Mouse (Mus musculus) spleen, adult 2 months (tissue): ENCODE results near the gene Rpl10-ps3. TPM values are rescaled to one million over a fixed set of nuclear protein-coding genes. Genes with fewer than 3 reads are reported as not detected.

Experiments used
- DNase-seq, 2 experiments: peaks; one replicate each; pipeline versions ENCODE4 v3.0.0 to v3.0.0-alpha.2; 2012 to 2021; ENCODE audit warnings: low spot score in 2 of 2, low read depth in 1 of 2
- H3K27ac ChIP-seq: fragments of 200-500 bp; 2 replicates; pipeline ENCODE4 v1.5.1; 2012; ENCODE audit warnings: low read length, inconsistent platforms; ENCODE audit not compliant: insufficient read depth
- H3K27me3 ChIP-seq: fragments of 200-500 bp; 2 replicates; pipeline ENCODE4 v1.6.1; 2012; ENCODE audit warnings: mild to moderate bottlenecking, moderate library complexity, low read length, inconsistent platforms; ENCODE audit not compliant: control insufficient read depth, insufficient read depth
- H3K36me3 ChIP-seq: fragments of 200-500 bp; 2 replicates; pipeline ENCODE4 v1.6.1; 2012; ENCODE audit warnings: mild to moderate bottlenecking, low read length, inconsistent platforms; ENCODE audit not compliant: control insufficient read depth, insufficient read depth
- H3K4me1 ChIP-seq: fragments of 200-500 bp; 2 replicates; pipeline ENCODE4 v1.6.1; 2011; ENCODE audit warnings: inconsistent platforms; ENCODE audit not compliant: control insufficient read depth, insufficient read depth, insufficient read length
- H3K4me3 ChIP-seq: fragments of 200-500 bp; 2 replicates; pipeline ENCODE4 v1.5.1; 2011; ENCODE audit warnings: mild to moderate bottlenecking, inconsistent platforms; ENCODE audit not compliant: insufficient read depth, insufficient read length; ENCODE audit errors: extremely low read depth
- CTCF ChIP-seq: fragments of 200-500 bp; IDR thresholded peaks from 2 replicates; pipeline ENCODE4 v1.5.1; 2011; ENCODE audit warnings: mild to moderate bottlenecking, inconsistent platforms; ENCODE audit not compliant: insufficient read depth, insufficient read length, insufficient replicate concordance; ENCODE audit errors: extremely low read depth
- POLR2A ChIP-seq: fragments of 200-500 bp; IDR thresholded peaks from 2 replicates; pipeline ENCODE4 v1.6.1; 2011; ENCODE audit warnings: low read depth, low read length, inconsistent platforms
- WGBS: fragments of 180-500 bp; shearing (Covaris S2); methylation state at CpG from one replicate; pipeline ENCODE4 v1.1.7; 2018; 5-methylcytosine and 5-hydroxymethylcytosine counted together
- polyA plus RNA-seq: library from polyadenylated mRNA; depleted of rRNA; stranded (reverse); fragments of >200 nt; gene quantifications from 2 replicates; pipeline ENCODE4 v1.2.3, GENCODE M21; 2012

Gene Rpl10-ps3
- polyA plus RNA-seq, 1 experiment = 37.2 TPM

- Histone ChIP-seq H3K4me3 (no peak overlapping the region), H3K27me3 (no peaks in the 10 kb centered on the region), H3K27ac (no peak overlapping the region), H3K36me3 (no peaks in the 10 kb centered on the region), H3K4me1 (no peaks in the 10 kb centered on the region)
- DNase-seq = no peak
- TF ChIP-seq CTCF (no peak), POLR2A (no peak)
- WGBS = 92% methylated on average over 10 of the region's 10 CpGs
Measured at GRCm38 (mm10) chr9:50348256-50348655, 3.5 kb upstream of the Rpl10-ps3 start.

- H3K36me3 ChIP-seq = no peaks in the 10 kb centered on the region
- no peak for DNase-seq
- no peak overlapping the region for H3K27ac ChIP-seq
- 41% methylated on average over 7 of the region's 7 CpGs for WGBS
- TF ChIP-seq CTCF = no peak
- TF ChIP-seq POLR2A = no peak
- H3K4me3 ChIP-seq = no peak overlapping the region
- H3K4me1 ChIP-seq = no peaks in the 10 kb centered on the region
- no peaks in the 10 kb centered on the region for H3K27me3 ChIP-seq
Measured at GRCm38 (mm10) chr9:50335539-50336325, 9.0 kb downstream of the Rpl10-ps3 start.

- 24% methylated on average over 6 of the region's 6 CpGs for WGBS
- DNase-seq = no peak
- TF ChIP-seq CTCF (peak; percentile 18; the same call in 1 of the 2 replicates), POLR2A (no peak)
Measured at GRCm38 (mm10) chr9:50333413-50333812, 11.4 kb downstream of the Rpl10-ps3 start.

GRCm38 (mm10) chr9:50324355-50325225 lies 20.2 kb downstream of the Rpl10-ps3 start:
- Histone ChIP-seq H3K4me1 (no peaks in the 10 kb centered on the region), H3K36me3 (no peaks in the 10 kb centered on the region), H3K27ac (no peak overlapping the region), H3K27me3 (no peaks in the 10 kb centered on the region), H3K4me3 (no peak overlapping the region)
- DNase-seq = peak in 1 of 2 experiments; percentile 4
- 21% methylated on average over 9 of the region's 9 CpGs for WGBS
- TF ChIP-seq POLR2A (no peak), CTCF (no peak)

More at GRCm38 (mm10) chr9:50333413-50333812, 11.4 kb downstream of the Rpl10-ps3 start:
- Histone ChIP-seq H3K27me3 (no peaks in the 10 kb centered on the region), H3K27ac (no peak overlapping the region), H3K4me3 (no peak overlapping the region), H3K36me3 (no peaks in the 10 kb centered on the region), H3K4me1 (no peaks in the 10 kb centered on the region)

- H3K27me3 ChIP-seq = no peaks in the 10 kb centered on the region
- no peaks in the 10 kb centered on the region for H3K4me1 ChIP-seq
- no peaks in the 10 kb centered on the region for H3K36me3 ChIP-seq
- no peak for DNase-seq
- WGBS = 77% methylated on average over 1 of the region's 1 CpGs
- H3K27ac ChIP-seq = no peak overlapping the region
- TF ChIP-seq CTCF (no peak), POLR2A (no peak)
- H3K4me3 ChIP-seq = no peak overlapping the region
Measured at GRCm38 (mm10) chr9:50320729-50321128, 24.0 kb downstream of the Rpl10-ps3 start.

- Histone ChIP-seq H3K4me3 (no peak overlapping the region), H3K4me1 (no peaks in the 10 kb centered on the region), H3K27me3 (no peaks in the 10 kb centered on the region), H3K36me3 (no peaks in the 10 kb centered on the region), H3K27ac (no peak overlapping the region)
- 96% methylated on average over 5 of the region's 5 CpGs for WGBS
- no peak for TF ChIP-seq CTCF
- no peak for TF ChIP-seq POLR2A
- DNase-seq = no peak
Measured at GRCm38 (mm10) chr9:50319506-50319905, 25.3 kb downstream of the Rpl10-ps3 start.
